Mouse (Mus musculus): Measurements from ENCODE around the gene Eif2b3. TPM values are rescaled to one million over a fixed set of nuclear protein-coding genes. Genes with fewer than 3 reads are reported as not detected.

The Eif2b3 gene
- total RNA-seq, 2 experiments from 2014 or later, result 18.0 to 18.9 TPM

DNA sequence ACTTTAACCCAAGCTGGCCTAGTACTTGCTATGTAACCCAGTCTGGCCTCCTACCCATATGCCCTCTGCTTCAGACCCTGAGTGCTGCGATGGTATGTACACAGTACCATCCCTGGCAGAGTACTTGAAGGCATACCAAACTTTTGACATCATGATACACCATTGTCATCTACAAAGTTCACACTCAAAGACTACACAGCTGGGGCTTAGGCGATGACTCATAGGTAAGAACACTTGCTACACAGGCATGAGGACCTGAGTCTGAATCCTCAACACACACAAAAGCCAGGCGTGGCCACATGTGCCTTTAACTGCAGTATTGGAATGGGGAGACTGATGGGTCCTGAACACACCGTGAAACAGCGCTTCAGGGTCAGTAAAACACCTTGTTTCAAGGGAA is 52.0 kb downstream of the Eif2b3 start:
- DNase-seq, result no peak
- intact Hi-C loops (cut with DNase I), result no loop called here

DNA sequence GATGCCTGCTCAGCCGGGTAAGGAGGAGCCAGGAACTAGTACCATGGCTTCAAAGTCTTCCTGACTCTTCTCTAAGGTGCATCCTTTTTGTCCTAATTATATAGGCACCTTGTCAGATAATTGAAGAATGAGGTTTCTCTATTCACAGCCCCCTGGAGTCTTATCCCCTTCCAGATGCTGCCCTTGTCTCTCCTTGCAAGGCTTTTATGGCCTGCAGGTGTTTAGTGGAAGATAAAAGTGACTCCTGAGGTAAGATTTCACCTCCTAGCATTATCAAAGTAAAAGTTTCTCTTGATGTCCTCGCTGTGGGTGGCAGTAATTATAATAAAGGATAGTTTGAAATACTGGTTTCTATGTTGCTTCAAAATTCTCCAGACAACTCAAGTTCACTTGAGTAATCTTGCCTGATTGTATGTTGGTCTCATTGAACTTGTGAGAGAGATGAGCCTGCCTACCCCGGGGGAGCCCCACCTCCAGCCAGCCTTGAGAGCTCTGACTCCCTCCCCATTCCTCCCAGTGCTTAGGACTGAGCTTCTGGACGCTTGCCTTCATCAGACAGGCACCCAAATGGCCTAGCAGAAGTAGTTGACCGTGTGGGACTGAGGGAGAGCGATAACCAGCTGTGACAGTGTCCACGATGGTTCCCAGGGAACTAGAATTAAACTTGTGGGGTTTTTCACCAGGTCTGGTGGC is 68.9 kb downstream of the Eif2b3 start:
- intact Hi-C loops (cut with DNase I), result no loop called here
- no peak for DNase-seq

DNA sequence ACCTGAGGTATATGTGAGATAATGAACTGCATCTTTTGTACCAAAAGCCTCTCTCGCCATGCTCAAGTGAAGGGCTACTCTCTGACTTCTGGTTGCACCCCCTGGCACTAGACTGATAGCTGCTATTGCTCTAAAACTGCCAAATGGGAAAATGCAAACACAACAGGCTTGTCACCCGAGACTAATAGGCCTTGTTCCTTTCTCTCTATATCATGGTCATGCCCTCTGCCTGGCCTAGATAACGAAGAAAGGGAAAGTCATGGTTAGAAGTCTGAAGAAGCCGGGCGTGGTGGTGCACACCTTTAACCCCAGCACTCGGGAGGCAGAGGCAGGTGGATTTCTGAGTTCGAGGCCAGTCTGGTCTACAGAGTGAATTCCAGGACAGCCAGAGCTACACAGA is 71.4 kb downstream of the Eif2b3 start:
- intact Hi-C loops (cut with DNase I), result no loop called here
- DNase-seq, result no peak

DNA sequence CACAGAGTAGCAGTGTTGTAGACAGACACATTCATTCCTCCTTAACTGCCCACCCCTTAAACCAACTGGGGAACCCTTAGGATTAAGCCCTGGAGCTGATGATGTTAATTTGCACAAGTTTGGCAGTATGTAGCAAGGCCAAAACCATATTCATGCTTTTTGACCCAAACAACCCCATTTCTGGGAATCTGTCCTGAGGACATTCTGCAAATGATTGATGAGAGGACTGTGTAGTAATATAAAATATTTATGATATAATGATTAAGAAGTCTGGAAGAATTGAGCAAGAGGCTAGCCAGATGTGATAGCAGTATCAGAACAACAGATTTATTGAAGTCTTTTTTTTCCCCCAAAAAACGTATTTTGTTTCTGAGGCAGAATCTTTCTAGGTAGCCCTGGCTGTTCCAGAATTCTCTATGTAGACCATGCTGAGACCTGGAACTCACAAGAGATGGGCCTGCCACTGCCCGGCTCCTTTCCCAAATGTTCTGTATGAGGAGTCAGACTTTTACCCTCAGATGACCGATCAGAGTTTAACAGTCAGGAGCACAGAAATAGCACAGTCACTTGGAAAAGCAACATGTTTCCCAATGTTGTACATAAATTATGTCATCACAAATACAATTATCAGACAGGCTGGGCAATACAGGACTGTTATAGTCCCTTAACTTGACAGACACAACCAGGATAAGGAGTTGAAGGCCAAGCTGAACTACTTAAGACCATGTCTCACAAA is 75.6 kb downstream of the Eif2b3 start:
- intact Hi-C loops (cut with DNase I), result no loop called here

DNA sequence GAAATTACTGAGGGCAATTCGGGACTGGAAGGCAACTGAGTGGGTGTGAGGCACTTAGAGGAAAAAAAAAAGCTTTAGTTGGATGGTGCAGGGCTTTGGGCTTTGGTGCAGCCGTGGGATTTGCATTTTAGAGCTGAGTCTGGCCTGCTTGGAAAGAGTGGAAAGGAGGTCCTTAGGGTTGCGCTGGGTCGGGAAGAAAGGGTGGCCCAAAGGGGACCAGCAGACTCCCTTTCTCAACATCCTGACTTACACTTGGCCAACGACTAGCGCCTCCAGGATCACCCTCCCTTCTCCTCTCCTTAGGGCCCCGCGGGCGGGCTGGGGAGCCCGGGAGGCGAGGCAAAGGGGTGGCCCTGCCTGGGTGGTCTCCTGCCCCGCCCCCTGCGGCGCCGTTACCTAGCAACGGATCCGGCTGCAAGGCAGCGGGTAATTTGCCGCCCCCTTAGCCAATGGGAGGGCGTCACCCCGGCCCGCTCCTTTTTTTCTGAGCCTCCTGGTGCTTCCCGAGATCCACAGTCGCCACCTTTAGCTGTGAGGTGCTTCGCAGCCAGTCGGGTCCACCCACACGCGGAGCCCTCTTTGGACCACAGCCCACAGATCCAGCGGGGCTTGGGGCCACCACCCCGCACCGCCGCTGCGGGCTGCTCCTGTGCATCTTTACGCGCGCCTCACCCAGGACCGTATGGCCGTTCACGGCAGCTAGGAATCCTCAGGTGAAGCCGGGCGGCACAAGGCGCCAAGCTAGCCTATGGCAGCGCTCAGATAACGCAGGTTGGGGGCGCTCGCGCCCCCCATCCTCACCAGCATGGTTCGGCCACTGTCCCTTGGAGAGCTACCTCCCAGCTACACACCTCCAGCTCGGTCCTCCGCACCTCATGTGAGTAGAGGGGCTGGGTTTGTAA is 76.6 kb downstream of the Eif2b3 start, which contains the start of gene Ptch2:
TSS of gene Ptch2 (plus strand) at position 525 of the 902 bp plus-strand sequence.
- intact Hi-C loops (cut with DNase I), result no loop called here
- DNase-seq, result peak; percentile 60 to 61

More for the DNA sequence above, 75.6 kb downstream of the Eif2b3 start:
- DNase-seq, result no peak

DNA sequence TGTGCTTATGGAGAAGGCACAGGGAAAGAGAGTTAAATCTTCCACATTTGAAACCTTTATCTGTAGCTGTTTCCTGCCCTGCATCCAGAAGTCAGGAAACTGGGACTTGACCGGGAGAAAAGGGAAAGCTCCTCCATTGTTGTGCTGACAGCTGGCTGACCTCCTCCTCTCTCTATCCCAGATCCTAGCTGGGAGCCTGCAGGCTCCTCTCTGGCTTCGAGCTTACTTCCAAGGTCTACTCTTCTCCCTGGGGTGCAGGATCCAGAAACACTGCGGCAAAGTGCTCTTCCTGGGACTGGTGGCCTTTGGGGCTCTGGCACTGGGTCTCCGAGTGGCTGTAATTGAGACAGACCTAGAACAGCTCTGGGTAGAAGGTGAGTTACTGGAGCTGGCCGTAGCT is 77.5 kb downstream of the Eif2b3 start:
- no peak for DNase-seq
- intact Hi-C loops (cut with DNase I), result no loop called here

DNA sequence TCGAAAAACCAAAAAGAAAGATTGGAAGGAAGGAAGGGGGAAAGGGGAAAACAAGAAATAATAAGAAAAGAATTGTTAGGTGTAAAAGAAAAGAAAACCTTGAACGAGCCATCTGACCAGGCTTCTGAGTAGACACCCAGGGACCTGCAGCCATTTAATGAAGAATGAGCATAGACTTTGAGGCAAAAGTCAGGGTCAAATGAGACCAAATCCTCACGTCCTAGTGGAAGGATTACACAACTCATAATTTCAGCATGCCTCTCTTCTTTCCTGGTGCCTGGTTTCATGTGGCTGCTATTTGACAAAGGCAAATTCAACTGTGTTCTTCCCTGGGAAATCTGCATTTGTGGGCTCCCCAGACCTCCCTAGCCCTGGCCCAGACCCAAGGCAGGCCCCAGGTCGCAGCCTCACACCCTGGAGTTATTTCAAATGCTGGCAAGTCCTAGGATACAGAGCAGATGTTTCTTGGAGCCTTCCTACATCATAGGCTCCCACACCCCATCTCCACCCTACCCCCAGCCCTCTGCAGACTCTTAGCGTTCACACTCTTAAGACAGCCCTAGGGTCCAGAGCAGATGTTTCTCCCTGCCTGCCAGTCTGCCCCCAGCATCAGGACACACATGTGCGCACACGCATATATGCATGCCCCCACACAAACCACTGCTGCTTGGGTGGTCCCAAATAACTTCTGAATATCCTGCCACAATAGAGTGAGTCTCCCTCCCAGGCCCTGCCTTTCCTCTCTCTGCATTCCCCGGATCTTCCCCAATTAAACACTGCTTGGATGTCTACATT is 79.0 kb downstream of the Eif2b3 start:
- DNase-seq, result no peak
- intact Hi-C loops (cut with DNase I), result no loop called here

DNA sequence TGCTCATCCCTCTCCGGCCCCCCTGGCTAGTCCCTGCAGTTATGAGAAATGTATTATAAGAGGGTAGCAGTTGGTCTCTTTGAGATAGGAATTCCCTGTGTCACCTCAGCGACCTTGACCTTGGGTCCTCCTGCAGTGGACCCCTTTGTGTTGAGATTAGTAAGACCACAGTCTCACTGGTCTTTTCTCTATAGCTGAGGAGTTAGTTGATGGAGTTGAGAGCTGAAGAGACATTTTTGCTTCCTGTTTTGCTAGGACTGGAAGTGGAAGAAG is 79.5 kb downstream of the Eif2b3 start:
- intact Hi-C loops (cut with DNase I), result no loop called here
- no peak for DNase-seq

DNA sequence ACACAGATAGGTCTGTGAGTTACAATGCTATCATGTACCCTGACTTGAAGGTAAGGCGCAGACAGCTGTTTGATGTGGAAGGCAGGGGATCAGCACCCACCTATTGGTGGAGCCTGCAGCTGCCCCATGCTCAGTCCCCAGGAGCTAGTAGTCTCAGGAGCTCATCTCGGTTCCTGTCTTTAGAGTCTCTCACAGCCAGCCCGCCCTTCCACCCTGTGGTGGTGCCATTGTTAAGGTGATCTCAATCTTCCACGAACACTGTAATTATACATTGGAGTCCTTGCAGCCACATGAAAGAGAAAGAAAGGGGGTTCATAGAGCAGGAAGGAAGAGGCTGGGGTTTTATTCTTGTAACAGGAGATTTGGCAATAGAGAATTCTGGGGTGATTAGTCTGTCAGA is 80.8 kb downstream of the Eif2b3 start:
- DNase-seq, result no peak
- intact Hi-C loops (cut with DNase I), result no loop called here

DNA sequence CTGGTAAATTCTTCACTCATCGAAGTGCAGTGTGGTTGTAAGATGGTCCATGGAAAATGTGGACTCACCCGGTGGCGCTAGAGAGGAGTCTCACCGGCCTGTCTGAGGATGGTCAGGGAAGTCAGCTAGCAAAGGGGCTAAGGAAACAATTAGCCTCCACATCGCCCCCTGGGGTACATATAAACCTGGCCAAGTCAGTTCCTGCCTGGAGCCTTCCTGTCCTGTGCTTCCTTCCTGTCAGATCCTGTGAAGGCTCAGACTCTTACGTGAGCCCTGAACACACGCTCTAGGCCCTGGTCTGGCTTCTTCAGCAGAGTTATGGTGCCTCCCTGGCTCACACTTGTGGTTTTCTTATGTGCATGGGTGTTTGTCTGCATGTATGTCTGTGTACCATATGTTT is 82.0 kb downstream of the Eif2b3 start:
- intact Hi-C loops (cut with DNase I), result no loop called here
- DNase-seq, result no peak

DNA sequence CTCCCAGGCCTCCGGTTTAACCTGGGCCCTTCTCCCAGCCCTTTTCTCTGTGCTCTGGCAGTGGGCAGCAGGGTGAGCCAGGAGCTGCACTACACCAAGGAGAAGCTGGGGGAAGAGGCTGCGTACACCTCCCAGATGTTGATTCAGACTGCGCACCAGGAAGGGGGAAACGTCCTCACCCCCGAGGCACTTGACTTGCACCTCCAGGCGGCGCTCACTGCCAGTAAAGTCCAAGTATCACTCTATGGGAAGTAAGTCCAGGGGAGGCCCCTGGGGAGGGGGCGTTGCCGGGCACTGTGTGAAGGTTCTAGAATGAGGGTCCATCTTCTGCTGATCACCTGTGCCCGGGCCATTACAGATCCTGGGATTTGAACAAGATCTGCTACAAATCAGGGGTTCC is 85.5 kb downstream of the Eif2b3 start:
- no peak for DNase-seq
- intact Hi-C loops (cut with DNase I), result no loop called here

DNA sequence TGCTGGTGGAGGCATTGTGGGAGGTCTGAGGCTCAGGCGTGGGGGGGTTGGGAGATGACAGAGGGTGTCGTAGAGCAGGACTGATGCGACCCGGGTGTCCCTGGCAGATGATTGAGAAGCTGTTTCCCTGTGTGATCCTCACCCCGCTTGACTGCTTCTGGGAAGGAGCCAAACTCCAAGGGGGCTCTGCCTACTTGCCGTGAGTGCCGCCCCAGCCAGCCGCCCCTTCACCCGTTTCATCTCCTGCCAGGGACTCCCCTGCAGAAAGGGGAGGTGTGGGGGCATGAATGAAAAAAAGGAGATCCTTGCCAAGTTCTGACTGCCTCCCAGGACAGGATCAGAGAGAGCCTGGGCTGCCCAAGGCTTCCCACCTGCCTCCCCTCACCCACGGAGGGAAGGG is 85.9 kb downstream of the Eif2b3 start:
- intact Hi-C loops (cut with DNase I), result no loop called here
- DNase-seq, result no peak

DNA sequence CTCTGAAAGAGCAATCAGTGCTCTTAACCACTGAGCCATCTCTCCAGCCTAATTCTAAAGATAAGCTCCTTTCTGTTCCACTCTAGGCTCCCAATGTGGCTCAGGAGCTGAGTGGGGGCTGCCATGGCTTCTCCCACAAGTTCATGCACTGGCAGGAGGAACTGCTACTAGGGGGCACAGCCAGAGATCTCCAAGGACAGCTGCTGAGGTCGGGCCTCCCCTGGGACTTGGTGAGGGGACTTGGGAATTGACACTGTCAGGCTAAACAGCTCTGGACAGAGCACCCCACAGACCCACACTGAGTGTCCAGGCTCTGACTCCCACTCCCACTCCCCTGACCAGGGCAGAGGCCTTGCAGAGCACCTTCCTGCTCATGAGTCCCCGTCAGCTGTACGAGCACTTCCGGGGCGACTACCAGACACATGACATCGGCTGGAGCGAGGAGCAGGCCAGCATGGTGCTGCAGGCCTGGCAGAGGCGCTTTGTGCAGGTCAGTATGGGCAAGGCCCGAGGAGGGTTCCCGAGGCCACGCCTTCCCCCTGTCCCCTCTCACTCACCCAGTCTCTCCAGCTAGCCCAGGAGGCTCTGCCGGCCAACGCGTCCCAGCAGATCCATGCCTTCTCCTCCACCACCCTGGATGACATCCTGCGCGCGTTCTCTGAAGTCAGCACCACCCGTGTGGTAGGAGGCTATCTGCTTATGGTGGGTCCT is 88.8 kb downstream of the Eif2b3 start:
- DNase-seq, result no peak
- intact Hi-C loops (cut with DNase I), result no loop called here

DNA sequence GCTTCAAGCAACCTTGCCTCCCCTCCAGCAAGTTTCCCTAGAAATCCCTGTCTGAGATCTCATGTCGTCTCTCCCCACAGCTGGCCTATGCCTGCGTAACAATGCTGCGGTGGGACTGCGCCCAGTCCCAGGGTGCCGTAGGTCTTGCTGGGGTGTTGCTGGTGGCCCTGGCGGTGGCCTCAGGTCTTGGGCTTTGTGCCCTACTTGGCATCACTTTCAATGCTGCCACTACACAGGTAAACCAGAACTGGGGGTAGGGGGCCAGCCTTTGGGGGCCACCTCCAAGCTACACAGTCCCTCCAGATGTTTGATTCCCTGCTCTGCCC is 89.3 kb downstream of the Eif2b3 start:
- intact Hi-C loops (cut with DNase I), result no loop called here
- DNase-seq, result no peak

DNA sequence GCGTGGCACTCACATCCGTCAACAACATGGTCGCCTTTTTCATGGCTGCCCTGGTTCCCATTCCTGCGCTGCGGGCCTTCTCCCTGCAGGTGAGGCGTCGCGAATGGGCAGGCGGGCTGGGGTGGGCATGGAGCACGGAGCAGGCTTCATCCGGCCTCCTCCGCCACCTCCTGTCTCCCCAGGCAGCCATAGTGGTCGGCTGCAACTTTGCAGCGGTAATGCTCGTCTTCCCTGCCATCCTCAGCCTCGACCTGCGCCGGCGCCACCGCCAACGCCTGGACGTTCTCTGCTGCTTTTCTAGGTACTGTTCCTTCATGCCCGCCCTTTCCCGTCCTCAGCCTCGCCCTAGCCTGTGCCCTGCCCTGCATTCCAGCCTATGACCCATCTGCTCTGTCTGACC is 90.1 kb downstream of the Eif2b3 start:
- DNase-seq, result no peak
- intact Hi-C loops (cut with DNase I), result no loop called here

DNA sequence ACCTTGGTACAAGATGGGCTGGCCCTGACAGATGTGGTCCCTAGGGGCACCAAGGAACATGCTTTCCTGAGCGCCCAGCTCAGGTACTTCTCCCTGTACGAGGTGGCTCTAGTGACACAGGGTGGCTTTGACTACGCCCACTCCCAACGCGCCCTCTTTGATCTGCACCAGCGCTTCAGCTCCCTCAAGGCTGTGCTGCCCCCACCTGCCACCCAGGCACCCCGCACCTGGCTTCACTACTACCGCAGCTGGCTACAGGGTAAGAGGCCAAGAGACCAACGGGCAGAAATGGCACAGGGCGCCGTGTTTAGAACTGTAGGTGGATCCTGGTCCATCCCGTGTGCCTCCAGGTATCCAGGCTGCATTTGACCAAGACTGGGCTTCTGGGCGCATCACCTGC is 91.0 kb downstream of the Eif2b3 start:
- intact Hi-C loops (cut with DNase I), result no loop called here
- no peak for DNase-seq

DNA sequence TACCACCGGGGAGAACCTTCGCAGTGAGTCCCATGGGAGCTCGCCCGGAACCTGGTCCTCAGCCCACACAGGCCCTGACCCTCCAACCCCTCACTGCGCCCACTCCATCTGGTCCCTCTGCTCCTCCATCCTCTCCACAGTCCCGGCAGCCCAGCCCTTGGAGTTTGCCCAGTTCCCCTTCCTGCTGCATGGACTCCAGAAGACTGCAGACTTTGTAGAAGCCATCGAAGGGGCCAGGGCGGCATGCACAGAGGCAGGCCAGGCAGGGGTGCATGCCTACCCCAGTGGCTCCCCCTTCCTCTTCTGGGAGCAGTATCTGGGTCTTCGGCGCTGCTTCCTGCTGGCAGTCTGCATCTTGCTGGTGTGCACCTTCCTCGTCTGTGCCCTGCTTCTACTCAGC is 91.8 kb downstream of the Eif2b3 start:
- intact Hi-C loops (cut with DNase I), result no loop called here

DNA sequence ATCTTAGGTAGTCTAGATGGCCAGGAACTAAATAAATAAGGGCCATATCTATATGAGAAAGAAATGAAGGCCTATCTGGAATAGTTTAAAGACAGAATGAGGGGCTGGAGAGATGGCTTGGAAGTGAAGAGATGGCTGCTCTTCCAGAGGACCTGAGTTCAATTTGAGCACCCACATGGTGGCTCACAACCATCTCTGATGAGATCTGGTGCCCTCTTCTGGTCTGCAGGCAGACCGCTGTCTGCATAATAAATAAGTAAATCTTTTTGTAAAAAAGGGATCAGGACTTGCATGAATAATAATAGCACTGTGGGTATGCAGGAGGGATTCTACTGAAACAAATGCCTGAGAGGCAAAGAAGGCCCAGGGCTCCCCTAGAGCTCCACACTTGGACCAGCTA is 94.0 kb downstream of the Eif2b3 start:
- DNase-seq, result no peak
- intact Hi-C loops (cut with DNase I), result no loop called here

More for the DNA sequence above, 91.8 kb downstream of the Eif2b3 start:
- DNase-seq, result no peak

DNA sequence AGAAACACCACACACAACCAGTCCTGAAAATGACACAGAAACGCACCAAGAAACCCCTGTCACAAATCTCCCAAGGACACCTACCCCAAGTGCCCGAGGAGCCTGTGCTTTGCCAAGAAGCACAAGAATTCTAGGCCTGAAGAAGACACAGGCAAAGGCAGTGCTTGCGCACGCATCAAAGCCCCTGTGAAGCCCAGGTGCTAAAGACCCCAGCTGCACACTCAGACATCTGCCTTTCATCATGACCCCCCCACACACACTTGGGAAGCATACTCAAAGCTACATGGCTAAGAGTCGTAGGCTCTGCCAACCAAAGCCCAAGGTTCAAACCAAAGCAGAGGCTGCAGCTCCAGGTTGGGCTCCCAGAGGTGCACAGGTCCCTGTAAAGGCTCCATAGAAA is 96.4 kb downstream of the Eif2b3 start:
- no peak for DNase-seq
- intact Hi-C loops (cut with DNase I), result no loop called here

DNA sequence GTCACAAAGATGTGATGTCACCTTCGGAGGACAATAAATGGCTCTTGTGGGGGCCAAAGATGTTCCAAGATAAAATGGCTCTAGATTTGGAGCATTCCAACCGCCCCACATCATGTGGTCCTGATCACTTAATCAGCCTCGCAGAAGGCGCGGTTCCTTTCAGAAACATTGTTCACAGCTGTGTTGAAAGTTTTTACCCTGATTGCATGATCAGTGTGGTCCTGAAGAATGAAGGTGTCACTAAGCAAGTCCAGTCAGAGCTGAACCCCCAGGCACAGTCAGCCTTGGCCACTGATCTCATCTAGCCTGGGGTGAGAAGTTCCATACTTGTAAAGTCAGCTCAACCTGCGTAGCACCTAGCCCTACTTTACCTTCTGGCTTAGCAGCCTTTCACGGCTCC is 98.7 kb downstream of the Eif2b3 start:
- no peak for DNase-seq
- intact Hi-C loops (cut with DNase I), result no loop called here

Data from gastrocnemius, postnatal 36 days (tissue).